ENCODE assay signal across 26 mouse cellular contexts in the genomic region with DNA sequence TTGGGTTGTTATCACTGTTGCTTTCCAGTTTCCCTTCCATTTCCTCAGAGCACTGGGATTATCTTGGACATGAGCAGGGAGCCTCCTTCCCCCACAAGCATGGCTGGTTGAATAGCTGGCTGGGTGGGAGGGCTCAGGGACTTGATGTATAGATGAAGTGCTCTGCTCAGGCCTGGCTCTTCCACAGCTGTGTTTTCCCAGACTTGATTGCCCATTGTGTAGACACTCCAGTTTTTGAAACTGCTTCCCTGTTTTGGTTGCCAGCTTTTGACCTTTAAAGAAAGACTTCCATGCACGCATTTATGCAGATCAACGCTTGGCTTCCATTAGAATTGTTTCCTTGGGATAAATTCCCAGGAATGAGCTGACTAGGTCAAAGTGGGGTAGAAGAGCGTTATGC. TPM values are rescaled to one million over a fixed set of nuclear protein-coding genes. Genes with fewer than 3 reads are reported as not detected.
DNase-seq lines count a peak whose midpoint lies in the region; ATAC-seq and TF ChIP-seq lines count a peak whose summit lies in the region.
"Had no signal": no experiment of that assay in that cellular context is flagged by ENCODE, and none has a peak within 500 bp of the region (broad histone marks: within the 10 kb centered on the region; RNA-seq: fewer than 3 reads in every experiment).

No protein-coding gene starts in this region.

- H3K27me3 ChIP-seq in intestine, embryonic 15.5 days (replicated peaks) = no peaks in the 10 kb centered on the region
- no peaks in the 10 kb centered on the region for H3K27me3 ChIP-seq in intestine, postnatal 0 days (replicated peaks; ENCODE audit: control insufficient read depth, insufficient read depth, low read length)
- H3K27me3 ChIP-seq in forebrain, embryonic 13.5 days = no peaks in the 10 kb centered on the region
- H3K27me3 ChIP-seq in limb, embryonic 12.5 days = no peaks in the 10 kb centered on the region
- H3K27me3 ChIP-seq: CH12.LX; embryonic facial prominence, embryonic 13.5 days; hindbrain, embryonic 15.5 days; limb, embryonic 13.5 days; liver, embryonic 12.5 days; neural tube, embryonic 13.5 days had no signal

- no peak for ATAC-seq in intestine, embryonic 15.5 days
- ATAC-seq in intestine, postnatal 0 days = no peak
- peak; percentile 43; the same call in 1 of the 2 replicates for ATAC-seq in forebrain, embryonic 13.5 days
- ATAC-seq in limb, embryonic 12.5 days (ENCODE audit: insufficient number of reproducible peaks, insufficient read depth, low FRiP score, low TSS enrichment, low read depth) = no peak
- ATAC-seq: liver, embryonic 12.5 days; midbrain, embryonic 16.5 days had no signal

- H3K27ac ChIP-seq in intestine, embryonic 15.5 days = 0 out of 2 replicates have a peak overlapping the region, but pooled peaks have one; percentile 11
- H3K27ac ChIP-seq in intestine, postnatal 0 days (ENCODE audit: low read depth, low read length) = no peak overlapping the region
- H3K27ac ChIP-seq in forebrain, embryonic 13.5 days = 0 out of 2 replicates have a peak overlapping the region, but pooled peaks have one; percentile 31
- H3K27ac ChIP-seq in limb, embryonic 12.5 days = peak overlapping the region; percentile 18; the same call in 1 of the 2 replicates
- H3K27ac ChIP-seq: hindbrain, embryonic 15.5 days; limb, embryonic 13.5 days; liver, embryonic 12.5 days; neural tube, embryonic 13.5 days had no signal

- no peak overlapping the region for H3K9ac ChIP-seq in intestine, embryonic 15.5 days
- H3K9ac ChIP-seq in intestine, postnatal 0 days (ENCODE audit: low read depth, low read length) = no peak overlapping the region
- H3K9ac ChIP-seq in forebrain, embryonic 13.5 days = no peak overlapping the region
- H3K9ac ChIP-seq in limb, embryonic 12.5 days (replicated peaks) = no peak overlapping the region
- H3K9ac ChIP-seq: embryonic facial prominence, embryonic 13.5 days; hindbrain, embryonic 15.5 days; limb, embryonic 13.5 days; liver, embryonic 12.5 days; neural tube, embryonic 13.5 days had no signal

- peaks cover 28% of the 10 kb centered on the region for H3K4me1 ChIP-seq in intestine, embryonic 15.5 days (replicated peaks)
- peaks cover 7% of the 10 kb centered on the region; the same call in 1 of the 2 replicates for H3K4me1 ChIP-seq in intestine, postnatal 0 days (replicated peaks; ENCODE audit: control insufficient read depth, insufficient read depth, low read length)
- H3K4me1 ChIP-seq in forebrain, embryonic 13.5 days = peaks cover 16% of the 10 kb centered on the region
- H3K4me1 ChIP-seq in limb, embryonic 12.5 days (replicated peaks) = peaks cover 58% of the 10 kb centered on the region

- 78% methylated on average over 3 of the region's 3 CpGs for WGBS in intestine, embryonic 15.5 days
- 71% methylated on average over 3 of the region's 3 CpGs for WGBS in intestine, postnatal 0 days
- WGBS in forebrain, embryonic 13.5 days = 57% methylated on average over 3 of the region's 3 CpGs
- 58% methylated on average over 3 of the region's 3 CpGs for WGBS in limb, embryonic 12.5 days

- no peak overlapping the region for H3K4me2 ChIP-seq in intestine, embryonic 15.5 days (replicated peaks)
- H3K4me2 ChIP-seq in intestine, postnatal 0 days (replicated peaks; ENCODE audit: low read depth) = no peak overlapping the region
- no peak overlapping the region for H3K4me2 ChIP-seq in forebrain, embryonic 13.5 days
- no peak overlapping the region for H3K4me2 ChIP-seq in limb, embryonic 12.5 days
- H3K4me2 ChIP-seq: embryonic facial prominence, embryonic 13.5 days; hindbrain, embryonic 15.5 days; limb, embryonic 13.5 days; liver, embryonic 12.5 days; neural tube, embryonic 13.5 days had no signal

- H3K36me3 ChIP-seq in intestine, embryonic 15.5 days = no peaks in the 10 kb centered on the region
- no peaks in the 10 kb centered on the region for H3K36me3 ChIP-seq in intestine, postnatal 0 days (ENCODE audit: control insufficient read depth, insufficient read depth)
- no peaks in the 10 kb centered on the region for H3K36me3 ChIP-seq in forebrain, embryonic 13.5 days (ENCODE audit: poor library complexity, severe bottlenecking)
- H3K36me3 ChIP-seq in limb, embryonic 12.5 days = no peaks in the 10 kb centered on the region
- H3K36me3 ChIP-seq: embryonic facial prominence, embryonic 13.5 days; hindbrain, embryonic 15.5 days; limb, embryonic 13.5 days; liver, embryonic 12.5 days; neural tube, embryonic 13.5 days had no signal

- peak; percentile 44 for DNase-seq in brain, adult 2 months (ENCODE audit: low read depth, low spot score)
- no peak for DNase-seq in c-Kit-positive CD71-positive TER-119-positive erythroid progenitor cells, embryonic 14.5 days (ENCODE audit: low spot score)
- no peak for DNase-seq in cerebellum, postnatal 14 days
- DNase-seq: adrenal gland, postnatal 10 days; B cell, adult 2 months; cerebellum, adult 9-11 months; gastrocnemius, postnatal 10 days; heart, adult 11 months; kidney, adult 9 months; kidney, postnatal 36 days; layer of hippocampus, postnatal 36 days; lung, adult 2 months; lung, postnatal 36 days; thymus, postnatal 25 days had no signal

- H3K4me3 ChIP-seq in intestine, embryonic 15.5 days (replicated peaks) = no peak overlapping the region
- no peak overlapping the region for H3K4me3 ChIP-seq in intestine, postnatal 0 days (ENCODE audit: low read depth, low read length)
- no peak overlapping the region for H3K4me3 ChIP-seq in forebrain, embryonic 13.5 days
- H3K4me3 ChIP-seq in limb, embryonic 12.5 days (replicated peaks) = no peak overlapping the region
- H3K4me3 ChIP-seq: embryonic facial prominence, embryonic 13.5 days; hindbrain, embryonic 15.5 days; limb, embryonic 13.5 days; liver, embryonic 12.5 days; myocyte; neural tube, embryonic 13.5 days had no signal

- no peaks in the 10 kb centered on the region for H3K9me3 ChIP-seq in intestine, embryonic 15.5 days
- H3K9me3 ChIP-seq in intestine, postnatal 0 days (ENCODE audit: control insufficient read depth) = no peaks in the 10 kb centered on the region
- H3K9me3 ChIP-seq in forebrain, embryonic 13.5 days (replicated peaks) = 0 out of 2 replicates have a peak, but pooled peaks cover 5% of the 10 kb centered on the region
- peaks cover 10% of the 10 kb centered on the region; the same call in 1 of the 2 replicates for H3K9me3 ChIP-seq in limb, embryonic 12.5 days
- H3K9me3 ChIP-seq: embryonic facial prominence, embryonic 13.5 days; hindbrain, embryonic 15.5 days; liver, embryonic 12.5 days; neural tube, embryonic 13.5 days had no signal

- TF ChIP-seq CTCF in intestine, postnatal 0 days (IDR thresholded peaks at IDR 0.05; ENCODE audit: low read depth) = no peak

RNA-seq across cellular contexts. Expression of gene Ccr7, which starts 32.2 kb away (rescaled TPM):
- 0.43 and 0.87 TPM in 2 replicates for polyA plus RNA-seq in intestine, embryonic 15.5 days (2015; fragmentation: Nextera tagmentation; extraction: Ambion mirVana)
- polyA plus RNA-seq in intestine, postnatal 0 days (2015; fragmentation: Nextera tagmentation; extraction: Ambion mirVana) = 0.14 TPM in 1 of 2 replicates, not detected in the other
- polyA plus RNA-seq in forebrain, embryonic 13.5 days (2015; fragmentation: Nextera tagmentation; extraction: Ambion mirVana) = 0.14 TPM in 1 of 2 replicates, not detected in the other
- 0.40 and 0.49 TPM in 2 replicates for polyA plus RNA-seq in limb, embryonic 12.5 days (2016; fragmentation: Nextera tagmentation; extraction: Ambion mirVana)
- polyA plus RNA-seq: neural tube, embryonic 13.5 days had no signal

RNA-seq across cellular contexts. Expression of gene Tns4, which starts 33.6 kb away (rescaled TPM):
- polyA plus RNA-seq in intestine, embryonic 15.5 days (2015; fragmentation: Nextera tagmentation; extraction: Ambion mirVana) = 0.58 and 0.93 TPM in 2 replicates
- 0.39 and 0.53 TPM in 2 replicates for polyA plus RNA-seq in intestine, postnatal 0 days (2015; fragmentation: Nextera tagmentation; extraction: Ambion mirVana)
- not detected in 2 replicates for polyA plus RNA-seq in forebrain, embryonic 13.5 days (2015; fragmentation: Nextera tagmentation; extraction: Ambion mirVana)
- 0.65 and 0.73 TPM in 2 replicates for polyA plus RNA-seq in limb, embryonic 12.5 days (2016; fragmentation: Nextera tagmentation; extraction: Ambion mirVana)
